Mouse (Mus musculus) embryonic facial prominence, embryonic 11.5 days (tissue): ENCODE data around the gene St6galnac6. TPM values are rescaled to one million over a fixed set of nuclear protein-coding genes. Genes with fewer than 3 reads are reported as not detected.

ENCODE experiments used
- ATAC-seq: fragments of 200-750 bp; cut with Nextera tagmentation; replicated peaks from 2 replicates; pipeline ENCODE4 v1.8.0; 2017; ENCODE audit warnings: low read depth; ENCODE audit not compliant: insufficient number of reproducible peaks, low FRiP score, low TSS enrichment
- DNase-seq: peaks from one replicate; pipeline ENCODE4 v3.0.0-alpha.2; 2015; ENCODE audit warnings: low spot score
- H3K27ac ChIP-seq: fragments of 300-500 bp; sonication (generic); replicated peaks from 2 replicates; pipeline ENCODE4 v1.5.1; 2014; ENCODE audit warnings: mild to moderate bottlenecking, low read depth, low read length, control low read depth
- H3K27me3 ChIP-seq: fragments of 300-500 bp; sonication (generic); 2 replicates; pipeline ENCODE4 v1.6.1; 2014; ENCODE audit warnings: mild to moderate bottlenecking, low read length, moderate library complexity, mixed read lengths; ENCODE audit not compliant: control insufficient read depth, insufficient read depth
- H3K36me3 ChIP-seq: fragments of 300-500 bp; sonication (generic); replicated peaks from 2 replicates; pipeline ENCODE4 v1.6.1; 2014; ENCODE audit warnings: low read depth, mild to moderate bottlenecking, low read length, moderate library complexity, mixed read lengths; ENCODE audit not compliant: control insufficient read depth, insufficient read depth
- H3K4me1 ChIP-seq: fragments of 300-500 bp; sonication (generic); 2 replicates; pipeline ENCODE4 v1.6.1; 2014; ENCODE audit warnings: low read length, mixed read lengths; ENCODE audit not compliant: control insufficient read depth, insufficient read depth
- H3K4me2 ChIP-seq: fragments of 300-500 bp; sonication (generic); 2 replicates; pipeline ENCODE4 v1.6.1; 2014; ENCODE audit warnings: low read depth, mild to moderate bottlenecking, control low read depth, low read length, moderate library complexity
- H3K4me3 ChIP-seq: fragments of 300-500 bp; sonication (generic); 2 replicates; pipeline ENCODE4 v1.5.1; 2014; ENCODE audit warnings: low read depth, low read length, control low read depth
- H3K9ac ChIP-seq: fragments of 300-500 bp; sonication (generic); replicated peaks from 2 replicates; pipeline ENCODE4 v1.6.1; 2014; ENCODE audit warnings: mild to moderate bottlenecking, control low read depth, low read length
- H3K9me3 ChIP-seq: fragments of 300-500 bp; sonication (generic); replicated peaks from 2 replicates; pipeline ENCODE4 v1.6.1; 2016; ENCODE audit warnings: mild to moderate bottlenecking, low read length, inconsistent platforms, mixed read lengths; ENCODE audit not compliant: control insufficient read depth
- WGBS: fragments of 180-500 bp; shearing (Covaris S2); extraction: QIAGEN DNeasy Blood & Tissue Kit; methylation state at CpG from one replicate; pipeline ENCODE4 v1.1.7; 2014; 5-methylcytosine and 5-hydroxymethylcytosine counted together
- polyA plus RNA-seq: library from polyadenylated mRNA; unstranded; fragments of >200 nt; fragmentation: Nextera tagmentation; extraction: Ambion mirVana; gene quantifications from 2 replicates; pipeline ENCODE4 v1.2.1, GENCODE M21; 2014

Gene St6galnac6
- polyA plus RNA-seq, 1 experiment from 2014 or later, result 6.3 TPM

DNA sequence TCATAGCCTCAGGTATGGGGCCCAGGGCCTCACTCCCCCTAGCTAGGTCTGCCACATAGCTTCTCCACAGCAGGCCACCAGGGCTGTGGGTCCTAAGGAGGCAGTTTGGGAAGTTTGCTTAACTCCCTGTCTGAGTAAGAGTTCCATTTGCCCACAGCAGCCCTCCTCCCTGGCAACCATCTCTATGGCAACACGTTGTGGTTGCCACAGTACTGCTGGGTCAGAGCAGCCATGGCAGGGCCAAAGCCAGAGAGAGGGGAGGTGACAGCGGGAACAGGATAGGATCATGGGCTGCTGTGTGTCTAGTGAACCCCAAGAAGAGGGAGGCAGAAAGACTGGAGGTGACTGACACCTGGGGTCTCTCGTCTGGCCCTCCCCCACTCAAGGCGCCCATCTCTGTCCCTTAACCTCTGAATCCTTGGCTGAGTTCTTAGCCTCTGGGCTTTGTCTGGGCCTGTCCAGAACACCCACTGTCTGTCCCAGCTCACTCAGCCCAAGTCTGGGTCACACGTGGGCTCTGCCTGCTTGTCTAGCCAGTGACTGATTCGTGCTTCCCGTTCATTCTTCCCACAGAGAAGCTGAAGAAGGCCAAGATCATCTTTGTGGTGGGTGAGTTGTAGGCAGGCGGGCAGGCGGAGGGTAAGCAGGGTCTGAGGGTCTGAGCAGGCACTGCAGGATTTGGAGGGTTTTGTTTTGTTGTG, 29.9 kb downstream of the St6galnac6 start:
- Histone ChIP-seq H3K4me2 (no peak overlapping the region), H3K4me1 (peaks cover 15% of the 10 kb centered on the region)

DNA sequence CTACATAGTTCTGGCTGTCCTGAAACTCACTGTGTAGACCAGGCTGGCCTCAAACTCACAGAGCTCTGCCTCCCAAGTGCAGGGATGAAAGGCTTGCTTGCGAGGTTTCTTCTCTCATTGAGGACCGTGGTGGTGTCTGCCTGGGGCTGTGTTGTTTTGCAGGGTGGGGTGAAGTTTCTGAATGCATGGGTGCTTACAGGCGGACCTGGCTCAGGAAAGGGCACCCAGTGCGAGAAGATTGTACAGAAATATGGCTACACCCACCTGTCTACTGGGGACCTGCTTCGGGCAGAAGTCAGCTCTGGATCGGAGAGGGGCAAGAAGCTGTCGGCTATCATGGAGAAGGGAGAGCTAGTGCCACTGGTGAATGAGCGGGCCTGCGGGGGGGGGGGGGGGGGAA, 30.5 kb downstream of the St6galnac6 start:
- ATAC-seq (no peak), DNase-seq (no peak)
- WGBS, result 68% methylated on average over 7 of the region's 9 CpGs
- H3K4me1 ChIP-seq, result peaks cover 15% of the 10 kb centered on the region
- H3K27ac ChIP-seq, result no peak overlapping the region
- H3K27me3 ChIP-seq, result no peaks in the 10 kb centered on the region
- H3K9ac ChIP-seq, result no peak overlapping the region
- H3K4me2 ChIP-seq, result no peak overlapping the region
- no peaks in the 10 kb centered on the region for H3K36me3 ChIP-seq
- H3K4me3 ChIP-seq, result no peak overlapping the region
- no peaks in the 10 kb centered on the region for H3K9me3 ChIP-seq

More for the DNA sequence above, 29.9 kb downstream of the St6galnac6 start:
- Histone ChIP-seq H3K27ac (no peak overlapping the region), H3K9me3 (no peaks in the 10 kb centered on the region), H3K27me3 (no peaks in the 10 kb centered on the region), H3K4me3 (no peak overlapping the region), H3K9ac (no peak overlapping the region; the same call in 1 of the 2 replicates), H3K36me3 (no peaks in the 10 kb centered on the region)
- ATAC-seq (peak; percentile 44; the same call in 1 of the 2 replicates), DNase-seq (peak; percentile 76)
- 36% methylated on average over 9 of the region's 9 CpGs for WGBS

DNA sequence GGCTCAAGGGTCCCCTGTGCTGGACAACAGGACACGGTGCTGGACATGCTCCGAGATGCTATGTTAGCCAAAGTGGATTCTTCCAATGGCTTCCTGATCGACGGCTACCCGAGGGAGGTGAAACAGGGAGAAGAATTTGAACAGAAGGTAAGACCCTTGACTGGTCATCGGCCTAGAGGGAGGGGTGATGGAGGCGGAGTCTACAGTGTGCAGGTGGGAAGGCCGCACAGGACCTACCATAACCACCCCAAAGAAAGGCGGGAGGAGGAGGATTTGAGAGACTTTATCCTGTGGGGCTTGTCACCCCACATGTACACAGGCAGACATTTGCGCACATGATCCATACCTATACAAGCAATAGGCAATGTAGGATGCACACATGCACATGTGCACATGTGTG, 31.5 kb downstream of the St6galnac6 start:
- H3K36me3 ChIP-seq, result no peaks in the 10 kb centered on the region
- WGBS, result 84% methylated on average over 10 of the region's 10 CpGs
- ATAC-seq (no peak), DNase-seq (no peak)
- H3K4me2 ChIP-seq, result no peak overlapping the region
- H3K4me3 ChIP-seq, result no peak overlapping the region
- H3K9me3 ChIP-seq, result no peaks in the 10 kb centered on the region
- no peaks in the 10 kb centered on the region for H3K27me3 ChIP-seq
- no peak overlapping the region; the same call in 1 of the 2 replicates for H3K9ac ChIP-seq
- H3K27ac ChIP-seq, result no peak overlapping the region
- peaks cover 10% of the 10 kb centered on the region for H3K4me1 ChIP-seq

DNA sequence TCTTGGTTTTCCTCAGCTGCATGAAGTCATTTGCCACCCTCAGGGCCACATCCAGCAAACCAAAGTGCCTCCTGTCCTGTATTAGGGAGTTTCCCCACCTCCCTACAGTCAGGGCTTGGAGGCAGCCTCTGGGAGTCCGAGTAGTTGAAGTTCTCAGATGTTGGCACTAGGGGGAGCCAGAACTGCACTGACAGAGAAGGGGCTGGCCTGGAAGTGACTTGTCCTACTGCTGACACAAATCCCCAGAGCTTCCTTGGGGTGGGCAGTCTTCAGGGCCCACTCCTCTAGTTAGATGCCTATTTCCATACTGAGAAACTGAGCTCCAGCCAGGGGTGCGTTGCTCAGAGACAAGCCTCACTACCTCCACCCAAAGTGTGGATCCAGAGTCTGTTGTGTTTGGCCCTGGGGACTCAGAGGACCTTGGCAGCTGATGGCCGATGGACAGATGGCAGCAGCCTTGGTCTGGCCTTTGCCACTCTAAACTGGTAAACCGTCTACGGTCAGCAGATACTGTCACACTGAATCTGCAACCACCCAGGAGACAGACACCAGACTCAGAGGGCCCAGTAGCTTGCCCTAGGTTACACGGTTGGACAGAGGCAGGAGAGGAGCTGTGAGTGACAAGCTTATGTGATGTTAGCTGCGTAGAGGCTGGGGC, 32.4 kb downstream of the St6galnac6 start:
- ATAC-seq (no peak), DNase-seq (peak; percentile 86)
- WGBS, result 54% methylated on average over 7 of the region's 7 CpGs
- Histone ChIP-seq H3K36me3 (no peaks in the 10 kb centered on the region), H3K9me3 (no peaks in the 10 kb centered on the region), H3K4me3 (no peak overlapping the region), H3K27me3 (no peaks in the 10 kb centered on the region), H3K9ac (no peak overlapping the region), H3K4me1 (peaks cover 5% of the 10 kb centered on the region; the same call in 1 of the 2 replicates), H3K4me2 (no peak overlapping the region), H3K27ac (no peak overlapping the region)

DNA sequence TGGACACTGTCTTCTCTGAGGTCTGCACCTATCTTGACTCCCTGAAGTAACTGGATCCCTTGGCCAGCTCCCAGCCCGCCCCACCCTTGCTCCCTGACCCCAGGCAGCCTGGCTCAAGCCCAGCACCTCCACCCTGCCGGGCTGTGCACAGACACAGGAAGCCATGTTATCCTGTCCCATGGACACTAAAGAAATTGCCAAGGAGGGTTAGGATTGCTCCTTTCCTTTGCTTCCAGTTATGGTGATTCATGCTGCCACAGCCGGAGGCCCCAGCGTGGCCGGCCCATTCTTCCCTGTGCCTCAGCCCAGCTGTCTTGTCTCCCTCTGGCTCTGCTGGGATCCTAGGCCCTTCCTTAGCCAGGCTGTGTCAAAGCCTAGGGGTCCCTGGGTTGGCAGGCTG, 34.2 kb downstream of the St6galnac6 start:
- H3K27ac ChIP-seq, result no peak overlapping the region
- no peak overlapping the region for H3K9ac ChIP-seq
- H3K4me3 ChIP-seq, result no peak overlapping the region
- no peaks in the 10 kb centered on the region for H3K27me3 ChIP-seq
- H3K36me3 ChIP-seq, result no peaks in the 10 kb centered on the region
- no peak overlapping the region for H3K4me2 ChIP-seq
- H3K4me1 ChIP-seq, result peaks cover 5% of the 10 kb centered on the region; the same call in 1 of the 2 replicates
- ATAC-seq, result no peak
- DNase-seq, result no peak
- H3K9me3 ChIP-seq, result no peaks in the 10 kb centered on the region
- 68% methylated on average over 5 of the region's 5 CpGs for WGBS

DNA sequence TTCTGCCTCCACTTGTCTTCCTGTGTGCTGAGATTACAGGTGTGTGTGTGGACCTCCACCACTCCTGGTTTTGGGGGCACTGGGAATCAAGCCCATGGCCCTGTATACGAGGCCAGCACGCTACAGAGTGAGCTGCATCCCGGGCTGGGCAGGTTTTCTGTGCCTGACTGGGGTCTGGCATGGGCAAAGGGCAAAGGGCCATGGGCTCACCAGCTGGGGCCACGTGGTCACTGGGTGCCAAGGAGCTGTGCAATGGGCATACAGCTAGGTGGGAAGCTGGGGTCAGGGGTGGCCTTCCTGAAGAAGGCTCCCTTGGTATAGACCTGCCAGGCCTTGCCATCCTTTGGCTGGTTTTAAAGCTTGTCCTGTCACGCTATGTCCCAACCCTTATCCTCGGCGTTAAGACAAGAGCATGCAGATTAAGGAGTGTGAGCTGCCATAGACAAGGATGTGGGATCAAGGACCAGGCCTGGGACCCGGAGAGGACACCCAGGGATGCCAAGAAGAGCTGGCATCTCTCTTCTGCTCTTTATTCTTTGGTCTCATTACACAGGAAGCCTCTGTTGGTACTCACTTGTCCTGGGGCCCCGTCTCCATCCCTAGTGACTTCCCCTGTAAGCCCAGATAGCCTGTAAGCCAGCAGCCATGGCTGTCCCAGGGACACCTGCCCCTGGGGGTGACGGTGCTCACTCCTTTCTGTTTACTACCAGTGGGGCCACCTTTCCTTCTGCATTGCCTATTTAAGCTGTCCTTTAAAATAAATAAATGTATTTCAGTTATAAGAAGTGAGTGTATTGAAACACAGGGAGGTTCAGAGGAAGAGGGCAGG, 35.0 kb downstream of the St6galnac6 start:
- Histone ChIP-seq H3K27ac (no peak overlapping the region), H3K36me3 (no peaks in the 10 kb centered on the region)
- 86% methylated on average over 10 of the region's 10 CpGs for WGBS

DNA sequence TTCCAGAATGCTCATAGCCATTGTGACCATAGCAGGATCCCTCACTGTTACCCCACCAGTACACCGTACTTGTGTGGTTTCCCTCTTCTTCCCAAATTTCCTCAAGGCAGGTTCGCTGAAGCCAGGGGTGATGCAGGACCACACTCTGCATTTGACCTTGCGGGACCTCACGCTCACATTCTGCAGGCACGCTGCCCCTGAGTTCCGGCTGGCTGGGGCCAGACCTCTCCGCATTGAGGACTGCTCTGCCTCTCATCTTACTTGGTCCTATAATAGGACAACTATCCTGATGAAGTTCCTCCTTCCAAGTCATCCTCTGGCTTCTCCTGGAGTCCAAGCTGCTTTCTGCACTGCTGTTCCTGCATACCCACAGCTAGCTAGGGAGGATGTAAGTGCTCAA, 37.1 kb downstream of the St6galnac6 start:
- H3K4me3 ChIP-seq, result no peak overlapping the region
- ATAC-seq, result no peak
- H3K27ac ChIP-seq, result no peak overlapping the region

More for the DNA sequence above, 35.0 kb downstream of the St6galnac6 start:
- H3K4me2 ChIP-seq, result no peak overlapping the region
- no peak for DNase-seq
- H3K4me1 ChIP-seq, result peaks cover 3% of the 10 kb centered on the region; the same call in 1 of the 2 replicates
- H3K4me3 ChIP-seq, result no peak overlapping the region
- ATAC-seq, result no peak
- 0 out of 2 replicates have a peak overlapping the region, but pooled peaks have one; percentile 6 for H3K9ac ChIP-seq
- no peaks in the 10 kb centered on the region for H3K9me3 ChIP-seq
- no peaks in the 10 kb centered on the region for H3K27me3 ChIP-seq

More for the DNA sequence above, 37.1 kb downstream of the St6galnac6 start:
- Histone ChIP-seq H3K36me3 (no peaks in the 10 kb centered on the region), H3K9me3 (no peaks in the 10 kb centered on the region), H3K4me1 (peaks cover 3% of the 10 kb centered on the region), H3K27me3 (no peaks in the 10 kb centered on the region), H3K4me2 (no peak overlapping the region), H3K9ac (no peak overlapping the region)
- no peak for DNase-seq
- 67% methylated on average over 7 of the region's 7 CpGs for WGBS
